Mouse (Mus musculus) adrenal gland, adult 18-20 months (tissue): Measurements from ENCODE around the gene Ddx25. TPM values are rescaled to one million over a fixed set of nuclear protein-coding genes. Genes with fewer than 3 reads are reported as not detected.

Experiments
- DNase-seq, 2 experiments: peaks; one replicate each; pipeline ENCODE4 v3.0.0; 2021 to 2022; ENCODE audit warnings: low spot score in 2 of 2
- long read RNA-seq, 2 experiments: library from polyadenylated mRNA; stranded (forward); transcript quantifications; one replicate each; pipeline ENCODE4 v2.0.0; 2021
- total RNA-seq, 2 experiments: library from RNA; stranded (reverse); gene quantifications; 1 replicate in 1 of 2; 2 replicates in 1 of 2; pipeline ENCODE4 v1.2.3; 2021

Ddx25 gene
- total RNA-seq, result 1 to 10 TPM; 1.0 to 1.1 TPM
- long read RNA-seq, experiment 1, full-length matches to known transcripts, result 2 of 2 reads
- long read RNA-seq, experiment 1, partial matches to known transcripts, result 0 of 2 reads
- long read RNA-seq, experiment 1, other reads (novel, unspliced or antisense), result 0 of 2 reads
- long read RNA-seq, experiment 2, full-length matches to known transcripts, result 2 of 4 reads
- long read RNA-seq, experiment 2, partial matches to known transcripts, result 1 of 4 reads
- long read RNA-seq, experiment 2, other reads (novel, unspliced or antisense), result 1 of 4 reads

DNA sequence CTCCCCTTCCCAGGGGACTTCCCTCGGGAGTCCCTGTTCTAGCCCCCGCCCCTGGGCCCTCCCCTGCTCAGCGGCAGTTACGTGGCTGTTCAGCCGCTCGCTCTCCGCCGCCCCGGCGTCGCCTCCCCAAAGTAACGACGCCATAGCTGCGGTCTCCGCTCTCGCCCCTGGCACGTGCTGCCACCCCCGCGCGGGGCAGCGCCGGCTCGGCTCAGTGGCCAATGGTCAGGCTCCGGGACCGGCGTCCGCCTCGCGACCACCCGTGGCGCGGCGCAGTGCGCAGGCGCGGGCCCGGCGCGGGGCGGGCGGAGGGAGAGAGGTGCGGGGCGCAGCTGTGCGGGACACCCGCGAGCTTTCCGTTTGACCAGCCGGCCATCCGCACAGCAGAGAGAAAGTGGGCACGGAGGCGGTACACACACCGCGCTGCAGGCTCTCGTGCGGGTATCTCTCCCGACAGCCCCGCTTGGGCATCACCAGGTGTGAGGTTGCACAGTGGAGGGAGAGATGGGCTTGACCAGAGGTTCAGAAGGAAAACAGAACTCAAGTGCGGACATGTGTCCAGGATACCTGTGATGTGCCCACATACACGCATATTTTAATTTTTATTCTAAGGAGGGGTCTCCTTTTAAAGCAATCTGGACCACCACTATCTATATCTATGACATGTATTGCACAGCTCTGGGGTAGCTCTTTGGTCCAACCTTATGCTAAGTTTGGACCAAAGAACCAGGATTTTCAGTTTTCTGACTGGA lies at the start of gene Ddx25, which contains the start of gene Pus3:
Gene Ddx25 (minus strand): TSS at position 272 of the 752 bp plus-strand sequence.
Gene Pus3 (plus strand): TSS at position 339 of the 752 bp plus-strand sequence.
- DNase-seq, result peak; percentile 20 to 38

DNA sequence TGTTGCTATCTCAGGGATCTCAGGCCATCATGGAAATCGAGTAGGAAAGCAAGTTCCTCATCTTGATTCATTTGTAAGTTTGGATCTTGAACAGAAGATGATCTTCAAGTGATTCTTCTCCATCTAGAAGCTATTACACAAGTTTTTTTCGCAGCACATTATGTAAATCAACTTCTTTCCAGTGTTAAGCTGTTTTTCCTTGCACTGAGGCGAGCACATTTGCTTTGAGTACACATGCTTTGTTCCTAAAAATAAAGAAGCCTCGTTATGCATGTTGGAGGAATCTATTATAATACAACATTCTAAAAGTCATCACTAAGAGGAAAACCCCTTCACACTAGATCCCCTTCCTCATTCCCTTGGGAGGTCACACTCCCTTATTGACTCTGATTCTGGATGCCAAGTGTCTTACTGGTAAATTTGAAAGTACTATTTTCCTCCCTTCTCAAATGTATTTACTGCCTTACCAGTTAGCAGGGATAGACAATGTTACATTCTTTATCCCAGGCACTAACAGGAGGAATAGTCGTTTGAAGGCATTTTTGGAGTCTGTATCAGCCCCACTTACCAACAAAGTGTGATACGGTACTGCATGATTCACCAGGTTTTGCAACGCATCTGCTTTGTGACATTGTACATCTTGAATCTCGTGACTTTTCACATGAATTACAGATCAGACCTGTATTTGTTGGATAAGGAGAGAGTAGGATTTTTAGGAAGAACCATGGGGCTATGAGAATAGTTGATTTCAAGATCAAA lies 49.5 kb upstream of the Ddx25 start:
- DNase-seq, result no peak

DNA sequence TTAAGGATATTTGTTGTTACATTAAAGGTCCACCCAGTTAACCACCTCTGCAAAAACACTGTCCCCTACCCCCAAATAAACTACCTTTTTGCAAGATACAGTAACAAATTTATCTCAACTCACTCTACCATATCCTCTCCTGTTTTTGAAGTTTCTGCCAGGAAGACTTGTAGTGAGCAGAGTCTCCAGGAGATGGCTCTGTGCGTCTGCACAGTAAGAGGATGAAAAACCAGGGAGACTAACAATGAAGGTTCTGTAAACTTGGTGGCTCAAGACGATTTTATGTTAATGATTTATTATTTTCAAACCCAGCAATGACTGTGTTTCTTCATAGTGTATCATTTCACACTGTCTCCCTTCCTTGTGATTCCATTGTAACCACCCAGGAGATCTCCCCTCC lies 34.6 kb upstream of the Ddx25 start:
- DNase-seq, result no peak

DNA sequence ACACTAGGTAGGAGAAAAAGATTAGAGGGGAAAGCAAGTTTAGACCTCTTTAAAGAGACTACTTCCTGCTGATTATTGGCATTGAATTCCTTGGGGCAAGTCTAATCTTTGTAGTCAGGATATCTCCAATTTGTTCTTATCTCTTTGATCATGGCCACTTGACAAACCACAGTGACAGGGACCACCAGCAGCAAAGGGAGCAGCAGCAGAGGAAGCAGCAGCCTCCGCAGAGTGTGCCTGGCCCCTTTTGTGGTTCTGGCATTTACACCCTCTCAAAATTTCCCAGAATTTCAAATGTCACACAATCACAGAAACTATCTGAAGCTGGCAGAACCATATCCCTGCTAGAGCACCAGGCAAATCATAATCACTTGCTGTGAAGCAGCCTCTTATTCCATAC lies 29.3 kb upstream of the Ddx25 start:
- DNase-seq, result no peak

DNA sequence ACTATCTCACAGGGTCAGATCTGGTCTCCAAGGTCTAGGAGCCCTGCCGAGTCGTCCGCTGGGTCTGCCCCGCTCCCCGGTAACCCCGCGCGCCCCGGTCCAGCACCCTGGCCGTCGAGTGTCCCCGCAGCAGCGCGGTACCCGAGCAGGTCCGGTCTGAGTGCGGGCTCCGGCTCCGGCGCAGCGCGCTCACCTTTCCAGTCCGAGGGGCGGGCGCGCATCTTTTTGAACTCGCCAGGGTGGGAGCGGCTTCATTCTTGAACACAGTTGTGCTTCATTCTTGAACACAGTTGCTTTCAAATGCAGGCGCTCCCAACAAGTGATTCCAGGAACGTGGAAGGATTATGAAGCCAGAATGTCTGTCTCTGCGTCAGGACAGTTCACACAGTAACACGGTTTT lies 16.1 kb upstream of the Ddx25 start:
- no peak for DNase-seq

DNA sequence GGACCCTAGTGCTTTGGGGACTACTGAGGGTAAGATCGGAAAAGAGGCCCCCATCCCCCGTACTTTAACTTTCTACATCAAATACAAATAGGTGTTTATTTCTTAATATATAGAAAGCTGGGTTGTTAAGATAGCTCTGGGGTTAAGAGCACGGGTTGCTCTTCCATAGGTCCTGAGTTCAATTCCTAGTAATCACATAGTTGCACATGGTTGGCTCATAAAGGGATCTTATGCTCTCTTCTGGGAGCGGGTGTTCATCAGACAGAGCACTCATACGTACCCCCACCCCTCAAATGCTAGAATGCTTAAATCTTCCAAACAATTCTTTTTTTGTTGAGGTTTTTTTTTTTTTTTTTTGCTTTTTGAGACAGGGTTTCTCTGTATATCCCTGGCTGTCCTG lies 12.3 kb upstream of the Ddx25 start:
- DNase-seq, result no peak

DNA sequence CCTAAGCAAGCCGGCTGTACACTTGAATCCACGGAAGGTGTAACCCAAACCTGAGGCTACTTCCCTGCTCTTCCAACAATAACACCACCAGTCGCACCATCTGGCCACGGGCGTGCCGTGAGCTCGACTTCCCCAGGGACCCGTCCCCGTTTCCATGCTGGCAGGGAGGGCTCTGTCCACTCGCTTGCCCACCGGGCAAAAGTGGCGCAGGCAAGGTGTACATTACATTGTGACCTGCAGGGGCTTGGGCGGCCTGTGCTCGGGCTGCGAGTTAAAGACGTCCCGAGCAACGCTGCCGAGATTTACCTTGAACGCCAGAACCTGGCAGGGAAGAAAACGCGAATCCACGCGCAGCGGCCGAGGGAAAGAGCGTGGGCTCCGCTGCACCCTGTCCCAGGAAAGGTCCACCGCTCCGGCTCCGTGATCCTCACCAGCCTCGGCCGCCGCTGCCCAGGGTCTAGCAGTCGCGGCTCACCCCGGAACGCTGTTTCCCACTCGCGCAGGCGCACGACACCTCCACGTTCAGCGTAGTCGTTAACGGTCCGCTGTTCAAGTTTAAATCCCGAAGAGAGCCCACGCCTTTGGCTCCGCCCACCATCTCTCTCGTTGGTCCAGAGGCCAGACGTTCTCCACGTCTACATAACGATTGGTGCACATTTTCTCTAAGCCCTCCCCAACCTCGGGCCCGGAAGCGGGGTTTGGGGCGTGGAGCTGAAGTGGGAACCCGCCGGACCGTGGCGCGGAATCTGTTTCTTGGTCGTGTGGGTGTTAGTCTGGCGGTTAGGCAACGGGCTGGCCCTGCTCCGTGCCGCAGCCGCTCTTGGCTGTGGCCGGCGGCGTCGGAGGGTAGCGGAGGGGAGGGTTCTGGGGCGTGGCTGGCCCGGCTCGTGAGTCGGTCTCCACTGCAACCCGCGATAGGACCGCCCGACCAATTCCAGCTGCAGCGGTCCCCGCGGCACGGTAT lies 11.5 kb upstream of the Ddx25 start, which contains the start of the genes Pate2 and Hyls1:
Gene Pate2 (plus strand): TSS at position 714 of the 964 bp plus-strand sequence.
Gene Hyls1 (minus strand): TSS at position 828 of the 964 bp plus-strand sequence.
- DNase-seq, result peak; percentile 87 to 88

DNA sequence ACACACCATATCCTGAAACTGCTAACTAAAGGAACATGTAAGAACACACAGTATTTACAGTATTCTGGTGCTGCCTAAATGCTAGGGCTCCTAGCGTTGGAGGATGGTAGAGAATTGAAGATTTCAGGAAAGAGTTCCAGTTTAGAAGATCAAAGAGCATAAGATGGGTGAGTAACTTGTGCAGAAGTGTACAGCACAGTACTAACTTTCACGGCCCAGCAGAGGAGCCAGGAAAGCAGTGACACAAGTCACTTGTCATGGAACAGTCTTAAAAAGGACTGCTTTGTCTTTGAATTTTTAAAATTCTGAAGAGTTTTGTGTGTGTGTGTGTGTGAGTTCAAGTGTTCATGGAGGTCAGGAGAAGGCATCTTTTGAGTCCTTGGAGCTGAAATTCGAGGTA lies 9.7 kb upstream of the Ddx25 start:
- no peak for DNase-seq

DNA sequence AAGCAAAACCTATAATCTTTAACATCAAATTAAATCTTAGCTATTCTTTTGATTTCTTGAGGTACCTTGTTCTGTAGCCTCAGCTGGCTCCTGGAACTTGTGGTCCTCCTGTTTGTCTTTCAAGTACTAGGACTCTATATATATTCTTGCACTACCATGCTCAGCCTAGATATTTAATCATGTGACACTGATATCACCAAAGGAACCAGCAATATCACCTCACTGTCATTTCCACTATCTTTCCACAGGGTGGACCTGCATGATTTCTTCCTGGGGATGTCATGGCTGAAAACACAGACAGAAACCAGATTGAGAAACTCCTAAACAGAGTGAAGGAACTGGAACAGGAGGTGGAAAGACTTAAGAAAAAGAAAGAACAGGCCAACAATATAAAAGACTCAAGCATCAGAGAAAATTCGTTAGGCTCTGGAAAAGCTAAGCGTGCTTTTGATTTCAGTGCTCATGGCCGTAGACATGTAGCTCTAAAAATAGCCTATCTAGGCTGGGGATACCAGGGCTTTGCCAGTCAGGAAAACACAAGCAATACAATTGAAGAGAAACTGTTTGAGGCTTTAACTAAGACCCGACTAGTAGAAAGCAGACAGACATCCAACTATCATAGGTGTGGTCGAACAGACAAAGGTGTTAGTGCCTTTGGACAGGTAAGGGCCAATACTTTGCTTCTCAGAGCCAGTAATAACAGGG lies 6.4 kb upstream of the Ddx25 start:
- no peak for DNase-seq

DNA sequence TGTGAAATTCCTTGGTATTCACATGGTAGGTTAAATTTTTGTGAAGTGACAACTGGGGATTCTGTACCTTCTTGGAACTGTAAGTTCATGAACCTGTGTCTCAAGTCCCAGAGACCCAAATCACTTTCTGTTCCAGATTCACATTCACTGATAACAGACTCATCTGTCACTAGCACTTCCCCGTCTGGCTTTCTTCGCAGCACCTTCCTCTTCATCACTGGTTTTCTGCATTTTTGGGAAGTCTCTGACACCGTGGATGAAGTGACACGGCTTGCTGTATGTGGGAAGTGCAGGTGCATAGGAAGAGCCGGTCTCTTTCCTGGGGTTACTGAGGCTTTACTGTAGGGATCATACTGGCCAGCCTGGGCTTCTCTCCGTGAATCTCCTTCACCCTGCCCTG lies 3.3 kb upstream of the Ddx25 start:
- no peak for DNase-seq

DNA sequence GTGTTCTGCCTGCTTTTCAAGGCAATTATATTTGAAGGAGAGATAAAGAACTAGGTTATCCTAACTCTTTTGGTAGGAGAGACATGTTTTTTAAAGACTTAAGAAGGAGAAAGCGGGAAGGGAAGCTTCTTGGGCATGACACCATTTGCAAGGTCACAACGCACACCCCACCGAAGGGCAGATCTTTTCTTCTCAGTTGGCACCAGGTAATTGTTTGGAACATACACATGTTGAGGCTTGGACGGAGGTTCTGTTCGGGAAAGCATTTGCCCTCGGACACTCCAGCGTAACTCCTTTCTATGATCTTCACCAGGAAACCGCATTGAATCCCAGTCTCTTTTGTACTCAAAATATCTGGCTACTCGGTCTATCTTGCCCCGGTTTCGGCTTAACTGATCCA lies 2.7 kb upstream of the Ddx25 start:
- no peak for DNase-seq

DNA sequence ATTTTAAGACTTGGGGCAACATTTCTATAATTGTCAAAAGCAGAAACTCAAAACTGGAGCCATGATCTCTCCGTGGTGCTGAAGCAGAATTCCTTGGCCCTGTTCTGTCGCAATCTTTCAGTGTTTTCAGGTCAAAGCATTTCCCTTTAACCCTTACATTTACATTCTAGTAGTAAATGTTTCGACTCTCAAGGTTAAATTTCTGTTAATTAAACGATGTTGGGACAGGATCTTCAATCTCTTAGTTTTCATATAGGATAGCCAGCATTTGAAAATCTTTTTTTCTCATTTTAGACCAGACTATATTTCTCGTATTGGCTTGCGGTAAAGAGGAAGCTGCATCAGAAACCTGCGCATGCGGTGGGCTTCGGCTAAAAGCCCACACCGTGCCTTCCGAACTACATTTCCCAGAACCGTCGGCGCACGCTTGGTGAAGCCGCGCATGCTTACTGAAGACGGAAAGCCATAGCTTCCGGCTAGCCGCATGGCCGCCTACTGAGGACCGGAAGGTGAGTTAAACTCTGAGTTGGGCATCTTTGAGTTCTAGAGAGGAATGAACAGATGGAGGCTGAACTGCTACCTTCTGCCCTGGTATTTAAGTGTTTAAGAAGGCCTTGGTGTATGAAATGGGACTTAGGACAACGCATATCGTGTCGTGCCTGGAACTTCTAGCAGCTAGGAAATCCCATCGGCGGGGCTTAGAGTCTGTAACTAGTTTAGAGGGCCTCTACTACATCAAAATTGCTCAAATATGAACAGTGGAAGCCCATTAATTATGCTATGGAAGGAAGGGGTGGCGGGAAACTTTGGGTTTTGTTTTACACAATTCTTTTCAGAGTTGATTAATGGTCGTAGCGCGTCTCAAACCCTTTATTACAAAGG lies 922 bp upstream of the Ddx25 start:
- peak; percentile 60 to 65 for DNase-seq

DNA sequence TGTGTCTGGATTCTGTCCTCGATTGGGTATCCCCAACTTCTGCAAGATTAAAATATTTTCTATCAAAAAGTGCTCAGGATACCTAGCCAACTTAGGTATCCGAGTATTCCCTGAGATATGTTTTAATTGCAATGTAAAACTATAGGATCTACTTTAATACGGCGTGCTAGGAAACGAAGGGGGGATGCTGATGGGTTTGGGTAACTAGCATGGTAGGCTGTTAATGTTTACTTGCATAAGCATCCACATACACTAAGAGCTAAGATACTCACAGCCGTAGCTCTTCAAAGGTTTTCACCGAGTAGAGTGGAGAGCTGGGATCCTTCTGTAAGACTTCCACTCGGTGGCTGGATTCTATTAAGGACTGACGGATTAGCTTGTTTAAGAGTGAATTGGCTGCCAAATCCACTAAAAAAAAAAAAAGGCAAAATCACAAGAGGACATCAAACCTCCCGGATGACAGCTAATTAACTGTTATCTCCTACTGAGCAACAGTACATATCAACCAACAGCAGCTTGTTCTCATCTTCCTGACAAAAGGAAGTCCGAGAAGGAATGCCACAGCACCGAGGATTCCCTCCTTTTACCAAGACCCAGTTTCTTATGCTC lies 1.7 kb downstream of the Ddx25 start:
- DNase-seq, result no peak

DNA sequence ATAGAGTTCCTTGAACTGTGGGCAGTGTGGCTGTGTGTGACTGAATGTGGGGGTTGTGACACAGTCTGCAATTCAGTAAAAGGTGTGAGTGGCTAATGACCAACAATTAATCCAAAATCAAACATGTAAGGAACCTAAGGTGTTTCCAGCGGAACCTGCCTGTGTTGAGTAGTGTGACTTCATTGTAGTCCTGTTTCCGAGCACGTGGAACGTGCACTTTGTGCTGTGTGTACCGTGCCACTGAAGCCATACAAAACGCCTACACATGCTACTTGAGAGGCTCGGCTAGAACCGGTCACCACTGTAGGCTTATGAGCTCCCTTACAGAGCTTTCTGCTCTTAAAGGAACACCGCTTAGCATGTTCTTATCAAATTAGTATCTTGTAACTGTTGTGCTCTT lies 9.9 kb downstream of the Ddx25 start:
- no peak for DNase-seq

DNA sequence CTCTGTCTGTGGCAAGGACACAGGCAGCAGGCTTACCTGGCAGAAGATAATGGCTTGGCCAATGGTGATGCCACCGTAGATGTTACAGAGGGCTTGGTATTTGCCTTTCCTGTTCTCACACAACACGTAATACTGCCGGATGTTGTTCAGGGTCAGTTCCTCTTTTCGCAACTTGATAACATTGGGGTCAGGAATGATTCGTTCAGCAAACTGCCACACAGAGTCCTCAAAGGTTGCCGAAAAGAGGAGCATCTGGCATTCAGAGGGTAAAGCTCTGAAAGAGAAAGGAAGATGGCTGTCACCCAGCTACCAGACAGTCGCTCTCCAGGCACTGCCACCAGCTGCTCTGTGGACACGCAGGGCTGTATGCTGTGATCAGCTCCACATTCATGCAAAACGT lies 11.6 kb downstream of the Ddx25 start:
- DNase-seq, result no peak

DNA sequence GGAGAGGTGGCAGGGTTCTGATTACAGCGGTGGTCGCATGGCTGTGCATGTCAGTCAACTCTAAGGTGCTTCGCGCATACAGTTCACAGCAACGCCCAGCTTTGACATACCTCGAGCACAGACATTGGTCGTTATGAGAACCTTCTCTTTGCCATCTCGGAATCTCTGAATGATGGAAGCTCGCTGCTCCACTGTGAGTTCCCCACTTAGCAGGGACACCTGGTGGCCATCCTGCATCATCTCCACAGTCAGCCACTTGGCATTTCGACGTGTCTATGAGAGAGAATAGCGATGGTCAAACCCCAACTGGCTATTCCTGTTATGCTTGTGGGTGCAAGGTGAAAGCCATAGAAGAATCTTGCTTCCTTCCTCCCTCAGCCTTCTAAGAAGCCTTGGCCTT lies 12.6 kb downstream of the Ddx25 start:
- no peak for DNase-seq

DNA sequence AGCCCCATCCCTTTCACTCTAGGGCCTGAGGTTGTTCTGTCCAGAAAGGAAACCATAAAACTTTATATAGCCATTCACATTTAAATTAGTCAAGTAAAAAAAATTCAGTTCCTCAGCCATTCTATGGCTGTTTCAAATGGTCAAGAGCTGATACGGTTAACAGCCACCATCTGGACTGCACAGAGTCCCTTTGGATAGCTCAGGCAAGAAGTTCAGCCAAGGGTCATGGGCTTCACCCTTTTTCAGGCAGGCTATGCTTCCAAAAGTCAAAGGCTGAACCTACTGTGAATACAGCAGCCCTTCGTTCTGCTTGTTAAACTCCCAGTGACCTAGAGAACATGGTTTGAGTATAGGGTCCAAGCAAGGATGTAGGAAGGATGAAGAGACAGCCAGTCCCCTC lies 13.7 kb downstream of the Ddx25 start:
- no peak for DNase-seq

DNA sequence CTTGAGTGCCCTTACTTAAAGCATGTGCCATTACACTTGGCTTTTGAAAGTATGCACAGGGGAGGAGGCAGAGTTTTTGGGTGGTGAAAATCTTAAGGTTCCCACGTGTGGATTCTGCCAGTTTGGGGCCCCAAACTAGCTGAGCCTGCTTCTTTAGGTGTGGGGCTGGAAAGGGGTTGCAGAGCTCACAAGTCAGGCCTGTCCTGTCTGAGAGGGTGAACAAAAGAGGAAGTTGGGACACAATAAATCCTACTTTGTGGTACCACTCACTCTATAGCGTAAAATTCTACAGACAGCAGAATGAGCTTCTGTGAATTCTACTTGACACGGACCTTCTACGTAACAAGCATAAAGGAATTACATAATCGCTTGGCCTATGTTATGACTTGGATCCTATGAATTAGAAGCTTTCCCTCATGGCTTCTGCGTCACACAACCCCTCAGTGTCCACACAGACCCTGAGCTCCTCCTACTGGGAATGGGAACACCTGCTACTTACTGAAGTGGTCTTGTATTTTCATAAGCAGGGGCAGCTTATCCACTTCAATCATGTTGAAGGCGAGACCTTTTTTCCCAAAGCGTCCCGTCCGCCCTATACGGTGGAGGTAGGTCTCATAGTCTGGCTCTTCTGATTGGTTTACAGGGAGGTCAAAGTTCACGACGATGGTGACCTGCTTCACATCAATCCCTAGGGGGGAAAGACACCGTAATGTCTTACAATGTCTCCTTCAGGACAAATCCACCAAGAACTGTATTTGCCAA lies 15.0 kb downstream of the Ddx25 start:
- no peak for DNase-seq
